Mouse (Mus musculus) liver, embryonic 16.5 days (tissue): ENCODE measurements around the gene Tnpo2. TPM values are rescaled to one million over a fixed set of nuclear protein-coding genes. Genes with fewer than 3 reads are reported as not detected.
A peak's percentile ranks its signal among the peaks of the same experiment; 100 is the strongest.

Experiments
- ATAC-seq: fragments of 200-750 bp; cut with Nextera tagmentation; 2 replicates; pipeline ENCODE4 v1.8.0; 2017; ENCODE audit warnings: low read depth, mild to moderate bottlenecking, moderate number of reproducible peaks, moderate library complexity
- H3K27ac ChIP-seq: fragments of 300-500 bp; sonication (generic); 2 replicates; pipeline ENCODE4 v1.5.1; 2014; ENCODE audit warnings: mild to moderate bottlenecking, low read length
- H3K27me3 ChIP-seq: fragments of 300-500 bp; sonication (generic); 2 replicates; pipeline ENCODE4 v1.6.1; 2014; ENCODE audit warnings: low read depth, low read length, mixed read lengths; ENCODE audit not compliant: control insufficient read depth, insufficient read depth
- H3K36me3 ChIP-seq: fragments of 300-500 bp; sonication (generic); 2 replicates; pipeline ENCODE4 v1.6.1; 2014; ENCODE audit warnings: mild to moderate bottlenecking; ENCODE audit not compliant: control insufficient read depth, insufficient read depth
- H3K4me1 ChIP-seq: fragments of 300-500 bp; sonication (generic); 2 replicates; pipeline ENCODE4 v1.6.1; 2014; ENCODE audit warnings: low read depth, low read length, mixed read lengths; ENCODE audit not compliant: control insufficient read depth
- H3K4me2 ChIP-seq: fragments of 300-500 bp; sonication (generic); 2 replicates; pipeline ENCODE4 v1.6.1; 2014; ENCODE audit warnings: low read depth, low read length, mixed read lengths
- H3K4me3 ChIP-seq: fragments of 300-500 bp; sonication (generic); 2 replicates; pipeline ENCODE4 v1.5.1; 2014; ENCODE audit warnings: low read depth, mild to moderate bottlenecking, low read length
- H3K9ac ChIP-seq: fragments of 300-500 bp; sonication (generic); 2 replicates; pipeline ENCODE4 v1.6.1; 2014; ENCODE audit warnings: low read depth, low read length
- H3K9me3 ChIP-seq: fragments of 300-500 bp; sonication (generic); replicated peaks from 2 replicates; pipeline ENCODE4 v1.6.1; 2016; ENCODE audit warnings: low read length; ENCODE audit not compliant: control insufficient read depth
- WGBS: fragments of 180-500 bp; shearing (Covaris S2); extraction: QIAGEN DNeasy Blood & Tissue Kit; methylation state at CpG from one replicate; pipeline ENCODE4 v1.1.7; 2014; ENCODE audit not compliant: insufficient replicate concordance; 5-methylcytosine and 5-hydroxymethylcytosine counted together
- polyA plus RNA-seq: library from polyadenylated mRNA; unstranded; fragments of >200 nt; fragmentation: Nextera tagmentation; extraction: Ambion mirVana; gene quantifications from 2 replicates; pipeline ENCODE4 v1.2.1, GENCODE M21; 2015

Tnpo2 gene
- polyA plus RNA-seq, 1 experiment from 2014 or later = 17.7 TPM

DNA sequence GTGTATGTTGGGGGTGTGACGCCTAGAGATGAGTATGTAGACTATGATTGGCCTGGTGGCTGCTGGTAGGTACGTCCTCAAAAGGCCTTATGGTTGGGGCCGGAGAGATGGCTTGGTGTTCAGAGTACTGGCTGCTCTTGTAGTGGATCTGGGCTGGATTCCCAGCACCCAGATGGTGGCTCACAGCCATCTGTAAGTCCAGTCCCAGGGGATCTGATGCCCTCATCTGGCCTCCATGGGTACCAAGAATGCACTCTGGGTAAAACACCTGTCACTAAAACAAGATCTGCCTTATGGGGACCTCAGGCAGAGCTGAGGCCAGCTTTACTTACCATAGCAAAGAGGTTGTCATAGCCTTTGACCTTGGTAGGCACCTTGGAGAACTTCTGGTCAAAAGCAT, 12.9 kb upstream of the Tnpo2 start:
- Histone ChIP-seq H3K9me3 (no peaks in the 10 kb centered on the region), H3K9ac (no peak overlapping the region), H3K36me3 (peaks cover 14% of the 10 kb centered on the region), H3K4me1 (peaks cover 30% of the 10 kb centered on the region), H3K4me3 (peak overlapping the region; percentile 76; the same call in 1 of the 2 replicates), H3K27ac (no peak overlapping the region), H3K4me2 (peak overlapping the region; percentile 93; the same call in 1 of the 2 replicates), H3K27me3 (no peaks in the 10 kb centered on the region)
- no peak for ATAC-seq
- WGBS = 78% methylated on average over 3 of the region's 3 CpGs

DNA sequence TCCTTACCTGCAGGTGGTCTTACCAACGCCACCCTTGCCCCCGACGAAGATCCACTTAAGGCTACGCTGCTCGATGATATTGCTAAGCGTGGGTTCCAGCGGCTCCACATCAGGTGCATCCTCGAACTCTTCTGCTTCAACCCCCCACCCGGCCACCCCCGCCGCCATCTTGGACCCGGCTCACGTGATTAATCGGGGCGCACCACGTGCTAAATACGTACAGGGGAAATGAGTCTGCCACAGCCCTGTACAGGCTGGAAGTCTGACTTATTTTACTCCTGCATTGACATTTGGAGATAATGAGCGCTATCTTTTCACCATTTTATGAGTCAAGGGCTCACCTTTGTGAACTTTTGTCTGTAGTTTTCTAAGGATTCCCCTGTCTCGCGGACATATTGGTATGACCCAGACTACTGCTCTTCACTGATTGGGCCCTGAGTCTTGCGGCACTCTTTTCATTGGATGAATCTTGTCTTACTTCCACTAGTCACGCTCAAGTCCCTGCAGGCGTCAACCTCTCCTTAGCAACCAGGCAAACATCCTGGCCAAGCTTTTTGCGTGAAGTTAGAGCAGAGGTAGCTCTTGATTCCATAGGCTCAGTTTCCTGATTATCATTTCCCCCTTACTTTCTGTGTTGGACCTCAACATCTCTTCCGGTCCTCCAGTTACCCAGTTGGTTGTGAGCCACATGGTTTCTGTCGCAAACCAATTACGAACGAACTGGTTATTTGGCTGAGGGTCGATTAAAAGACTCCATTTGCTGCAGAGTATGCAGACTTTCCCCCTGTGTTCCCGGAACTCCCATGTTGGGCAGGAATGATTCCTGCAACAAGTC, 11.4 kb upstream of the Tnpo2 start, which contains the start of gene Asna1:
Gene Asna1, minus strand, starts transcription at position 184 of the 835 bp plus-strand sequence.
- ATAC-seq = peak; percentile 83
- Histone ChIP-seq H3K27ac (peak within 1 kb of the TSS; percentile 94), H3K36me3 (peaks cover 26% of the 10 kb centered on the region), H3K9me3 (no peaks in the 10 kb centered on the region), H3K4me3 (peak within 1 kb of the TSS; percentile 96), H3K4me1 (peaks cover 35% of the 10 kb centered on the region), H3K27me3 (no peaks in the 10 kb centered on the region), H3K9ac (peak within 1 kb of the TSS; percentile 66), H3K4me2 (peak within 1 kb of the TSS; percentile 93)
- WGBS = 4% methylated on average over 30 of the region's 30 CpGs

DNA sequence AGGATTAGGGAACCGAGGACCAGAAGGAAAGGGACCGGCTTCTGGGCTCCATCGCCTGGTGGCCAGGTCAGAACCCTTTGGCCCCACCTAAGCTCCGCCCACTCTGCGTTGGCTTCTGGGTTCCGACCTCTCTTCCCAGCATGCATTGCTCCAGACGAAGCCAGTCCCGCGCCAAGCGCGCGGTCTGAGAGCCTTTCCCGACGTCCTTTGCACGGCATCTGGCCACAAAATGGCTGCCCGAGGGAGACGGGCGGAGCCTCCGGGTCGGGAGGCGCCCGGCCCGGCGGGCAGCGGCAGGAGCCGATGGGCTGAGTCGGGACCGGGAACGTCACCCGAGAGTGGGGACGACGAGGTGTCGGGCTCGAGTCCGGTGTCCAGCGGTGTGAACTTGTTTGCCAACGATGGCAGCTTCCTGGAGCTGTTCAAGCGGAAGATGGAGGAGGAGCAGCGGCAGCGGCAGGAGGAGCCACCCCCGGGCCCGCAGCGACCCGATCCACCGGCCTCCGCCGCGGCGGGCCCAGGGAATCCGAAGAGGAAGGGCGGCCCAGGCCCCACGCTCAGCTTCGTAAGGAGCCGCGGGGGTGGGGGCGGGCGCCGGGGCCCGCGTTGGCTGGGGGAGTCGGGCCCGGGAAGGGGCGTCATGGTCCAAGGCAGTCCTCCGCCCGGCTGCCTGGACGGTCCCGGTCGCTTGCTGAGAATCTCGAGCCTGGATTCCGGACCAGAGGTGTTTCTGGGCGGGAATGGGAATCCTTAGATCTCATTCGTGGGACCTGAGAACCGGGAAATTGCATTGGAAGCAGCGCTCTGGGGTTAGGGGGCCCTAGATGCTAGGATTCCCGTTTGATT, 9.8 kb upstream of the Tnpo2 start, which contains the start of gene Trir:
Gene Trir, plus strand, starts transcription at position 154 of the 846 bp plus-strand sequence.
- Histone ChIP-seq H3K4me3 (peak within 1 kb of the TSS; percentile 96), H3K36me3 (peaks cover 34% of the 10 kb centered on the region), H3K9me3 (no peaks in the 10 kb centered on the region), H3K27me3 (no peaks in the 10 kb centered on the region), H3K4me2 (peak within 1 kb of the TSS; percentile 93), H3K27ac (peak within 1 kb of the TSS; percentile 94), H3K4me1 (peaks cover 35% of the 10 kb centered on the region), H3K9ac (peak within 1 kb of the TSS; percentile 99)
- ATAC-seq = peak; percentile 83
- WGBS = under 1% methylated on average over 75 of the region's 75 CpGs

DNA sequence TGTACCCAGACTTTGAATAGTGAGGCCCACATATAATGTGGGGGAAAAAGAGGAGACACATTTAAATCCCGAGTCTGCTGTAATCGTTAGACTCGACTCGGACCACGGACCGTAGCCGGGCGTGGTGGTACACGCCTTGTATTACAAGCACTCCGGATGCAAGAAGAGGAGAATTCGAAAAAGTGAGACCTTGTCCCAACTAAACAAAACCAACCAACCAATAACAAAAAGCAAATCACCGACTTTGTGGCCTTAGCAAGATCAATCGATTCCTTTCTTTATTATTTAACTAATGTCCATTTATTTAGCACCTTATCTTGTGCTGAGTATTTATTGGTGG, 9.2 kb upstream of the Tnpo2 start:
- Histone ChIP-seq H3K27me3 (no peaks in the 10 kb centered on the region), H3K9ac (peak overlapping the region; percentile 99), H3K27ac (peak overlapping the region; percentile 94), H3K4me1 (peaks cover 35% of the 10 kb centered on the region), H3K4me2 (peak overlapping the region; percentile 70), H3K4me3 (peak overlapping the region; percentile 96), H3K9me3 (no peaks in the 10 kb centered on the region), H3K36me3 (peaks cover 36% of the 10 kb centered on the region)
- WGBS = under 1% methylated on average over 13 of the region's 13 CpGs
- no peak for ATAC-seq

DNA sequence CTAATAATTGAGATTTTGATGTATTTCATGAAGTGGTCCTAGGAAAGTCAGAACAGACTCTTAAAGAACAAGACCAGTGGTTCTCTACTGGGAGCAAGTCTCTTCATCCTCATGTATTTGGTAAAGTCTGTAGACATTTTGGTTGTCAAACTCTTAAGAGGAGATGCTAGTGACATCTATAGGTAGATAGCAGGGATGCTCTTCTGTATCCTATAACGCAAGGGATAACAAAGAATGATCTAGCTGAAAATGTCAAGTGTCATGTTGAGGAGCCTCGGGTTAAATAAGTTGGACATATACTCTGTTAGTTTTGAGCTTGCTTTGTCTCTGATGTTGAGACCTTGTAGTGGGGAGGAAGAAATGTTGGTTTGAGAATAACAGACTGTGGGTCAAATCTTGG, 8.8 kb upstream of the Tnpo2 start:
- H3K4me1 ChIP-seq = peaks cover 38% of the 10 kb centered on the region
- 16% methylated on average over 2 of the region's 2 CpGs for WGBS
- peak overlapping the region; percentile 99 for H3K9ac ChIP-seq
- peaks cover 39% of the 10 kb centered on the region for H3K36me3 ChIP-seq
- peak overlapping the region; percentile 96 for H3K4me3 ChIP-seq
- H3K4me2 ChIP-seq = peak overlapping the region; percentile 70
- ATAC-seq = no peak
- peak overlapping the region; percentile 94 for H3K27ac ChIP-seq
- no peaks in the 10 kb centered on the region for H3K27me3 ChIP-seq
- H3K9me3 ChIP-seq = no peaks in the 10 kb centered on the region

DNA sequence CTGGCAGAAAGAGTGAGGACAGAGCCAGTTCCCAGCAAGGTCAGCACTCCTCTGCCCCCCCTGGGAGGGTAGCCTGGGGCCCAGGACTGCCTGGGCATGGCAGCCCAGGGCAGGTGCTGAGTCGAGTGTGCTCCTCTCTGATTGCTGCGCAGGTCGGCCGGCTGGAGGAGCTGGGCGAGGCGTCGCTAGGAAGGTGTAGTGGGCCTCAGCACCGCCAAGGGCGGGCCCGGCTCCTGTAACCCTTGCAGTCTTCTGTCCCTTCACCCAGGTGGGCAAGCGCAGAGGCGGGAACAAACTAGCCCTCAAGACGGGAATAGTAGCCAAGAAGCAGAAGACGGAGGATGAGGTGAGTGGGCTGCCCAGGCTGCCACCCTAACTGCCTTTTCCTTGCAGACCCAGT, 7.4 kb upstream of the Tnpo2 start:
- Histone ChIP-seq H3K36me3 (peaks cover 38% of the 10 kb centered on the region), H3K27ac (no peak overlapping the region), H3K27me3 (no peaks in the 10 kb centered on the region), H3K9ac (peak overlapping the region; percentile 99; the same call in 1 of the 2 replicates), H3K9me3 (no peaks in the 10 kb centered on the region), H3K4me1 (peaks cover 38% of the 10 kb centered on the region), H3K4me3 (no peak overlapping the region), H3K4me2 (peak overlapping the region; percentile 70; the same call in 1 of the 2 replicates)
- no peak for ATAC-seq
- 78% methylated on average over 14 of the region's 14 CpGs for WGBS

DNA sequence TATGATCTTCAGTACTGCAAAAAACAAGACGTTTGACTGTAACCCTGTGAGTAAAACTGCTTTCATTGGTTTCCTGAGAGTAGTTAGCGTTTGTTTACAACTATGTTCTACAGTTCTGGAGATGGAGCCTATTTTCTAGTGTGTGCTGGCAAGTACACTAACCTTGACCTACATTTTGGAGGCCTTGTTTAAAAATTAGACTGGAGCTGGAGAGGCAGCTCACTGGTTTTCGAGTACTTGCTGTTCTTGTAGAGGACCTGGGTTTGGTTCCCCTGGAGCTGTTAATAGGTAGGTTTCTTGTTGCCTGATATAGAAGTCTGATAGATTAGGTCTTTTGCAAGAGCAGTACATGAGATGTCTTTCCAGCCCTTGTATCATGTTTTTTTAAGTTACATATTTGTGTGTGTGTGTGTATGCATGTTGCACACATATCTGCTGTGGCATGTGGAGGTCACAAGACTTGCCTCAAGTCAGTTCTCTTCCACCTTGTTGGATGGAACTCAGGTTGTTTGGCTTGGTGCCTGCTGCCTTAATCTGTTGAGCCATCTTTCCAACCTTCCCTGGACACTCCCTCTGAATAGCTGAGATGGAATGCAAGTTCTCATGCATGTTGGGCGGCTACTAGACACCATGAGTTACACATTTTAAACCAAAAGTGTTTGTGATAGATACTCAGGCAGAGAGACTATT, 3.9 kb upstream of the Tnpo2 start:
- no peaks in the 10 kb centered on the region for H3K9me3 ChIP-seq
- no peaks in the 10 kb centered on the region for H3K27me3 ChIP-seq
- H3K27ac ChIP-seq = peak overlapping the region; percentile 4; the same call in 1 of the 2 replicates
- H3K4me2 ChIP-seq = no peak overlapping the region
- H3K9ac ChIP-seq = no peak overlapping the region
- peaks cover 43% of the 10 kb centered on the region for H3K4me1 ChIP-seq
- H3K4me3 ChIP-seq = no peak overlapping the region
- WGBS = 59% methylated on average over 4 of the region's 4 CpGs
- peaks cover 38% of the 10 kb centered on the region for H3K36me3 ChIP-seq
- ATAC-seq = no peak

DNA sequence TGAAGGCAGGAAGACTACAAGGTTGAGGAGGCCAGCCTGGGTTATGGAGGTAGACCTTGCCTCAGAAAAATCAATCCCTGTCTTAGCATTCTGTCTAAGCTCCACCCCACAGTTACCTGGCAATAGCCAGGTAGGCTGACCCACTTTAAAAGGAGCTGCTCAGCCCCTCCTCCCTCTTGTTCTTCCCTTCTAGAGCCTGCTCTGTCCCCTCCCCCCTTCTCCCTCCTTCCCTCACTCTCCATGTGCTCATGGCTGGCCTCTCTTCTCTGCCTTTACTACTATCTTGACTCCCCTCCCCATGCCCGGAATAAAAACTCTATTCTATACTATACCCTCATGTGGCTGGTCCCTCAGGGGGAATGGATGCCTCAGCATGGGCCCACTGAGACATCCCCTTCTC, 2.8 kb upstream of the Tnpo2 start:
- Histone ChIP-seq H3K27ac (no peak overlapping the region), H3K4me3 (no peak overlapping the region), H3K9ac (no peak overlapping the region), H3K4me1 (peaks cover 42% of the 10 kb centered on the region), H3K27me3 (no peaks in the 10 kb centered on the region), H3K36me3 (peaks cover 38% of the 10 kb centered on the region), H3K9me3 (no peaks in the 10 kb centered on the region), H3K4me2 (no peak overlapping the region)
- 46% methylated on average over 1 of the region's 1 CpGs for WGBS
- ATAC-seq = no peak
